Mouse (Mus musculus) limb, embryonic 12.5 days (tissue): Measurements from ENCODE around the gene Cyb561. TPM values are rescaled to one million over a fixed set of nuclear protein-coding genes. Genes with fewer than 3 reads are reported as not detected.

Source experiments
- ATAC-seq: fragments of 200-750 bp; cut with Nextera tagmentation; 2 replicates; pipeline ENCODE4 v1.8.0; 2017; ENCODE audit warnings: low read depth, moderate TSS enrichment; ENCODE audit not compliant: insufficient number of reproducible peaks, insufficient read depth, low FRiP score, low TSS enrichment
- H3K27ac ChIP-seq: fragments of 300-500 bp; sonication (generic); 2 replicates; pipeline ENCODE4 v1.5.1; 2016; ENCODE audit warnings: mild to moderate bottlenecking, moderate library complexity
- H3K27me3 ChIP-seq: fragments of 300-500 bp; sonication (generic); 2 replicates; pipeline ENCODE4 v1.6.1; 2016; ENCODE audit warnings: mild to moderate bottlenecking, moderate library complexity
- H3K36me3 ChIP-seq: fragments of 300-500 bp; sonication (generic); 2 replicates; pipeline ENCODE4 v1.6.1; 2016; ENCODE audit warnings: mild to moderate bottlenecking, moderate library complexity
- H3K4me1 ChIP-seq: fragments of 300-500 bp; sonication (generic); replicated peaks from 2 replicates; pipeline ENCODE4 v1.6.1; 2016
- H3K4me2 ChIP-seq: fragments of 300-500 bp; sonication (generic); 2 replicates; pipeline ENCODE4 v1.6.1; 2016; ENCODE audit warnings: mild to moderate bottlenecking, moderate library complexity
- H3K4me3 ChIP-seq: fragments of 300-500 bp; sonication (generic); replicated peaks from 2 replicates; pipeline ENCODE4 v1.5.1; 2016; ENCODE audit warnings: mild to moderate bottlenecking
- H3K9ac ChIP-seq: fragments of 300-500 bp; sonication (generic); replicated peaks from 2 replicates; pipeline ENCODE4 v1.6.1; 2016; ENCODE audit warnings: mild to moderate bottlenecking, moderate library complexity
- H3K9me3 ChIP-seq: fragments of 300-500 bp; sonication (generic); 2 replicates; pipeline ENCODE4 v1.6.1; 2016; ENCODE audit warnings: mild to moderate bottlenecking, moderate library complexity
- WGBS: fragments of 180-500 bp; shearing (Covaris S2); methylation state at CpG from one replicate; pipeline ENCODE4 v1.1.7; 2016; 5-methylcytosine and 5-hydroxymethylcytosine counted together
- polyA plus RNA-seq: library from polyadenylated mRNA; unstranded; fragments of >200 nt; fragmentation: Nextera tagmentation; extraction: Ambion mirVana; gene quantifications from 2 replicates; pipeline ENCODE4 v1.2.1, GENCODE M21; 2016

The Cyb561 gene
- polyA plus RNA-seq, 1 experiment from 2014 or later: 9.7 TPM

DNA sequence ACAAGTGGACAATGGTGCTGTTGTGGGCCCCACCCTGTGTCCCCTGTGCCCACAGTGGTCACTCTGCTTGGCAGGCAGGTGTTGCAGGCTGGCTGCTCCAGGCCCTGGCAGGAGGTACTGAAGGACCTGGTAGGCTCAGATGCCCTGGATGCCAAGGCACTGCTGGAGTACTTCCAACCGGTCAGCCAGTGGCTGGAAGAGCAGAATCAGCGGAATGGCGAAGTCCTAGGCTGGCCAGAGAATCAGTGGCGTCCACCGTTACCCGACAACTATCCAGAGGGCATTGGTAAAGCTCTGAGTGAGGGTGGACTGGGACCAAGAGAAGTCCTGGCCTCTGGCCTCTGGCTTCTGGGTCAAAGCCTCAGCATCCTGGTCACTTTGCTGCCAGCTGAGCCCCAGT, 21.5 kb upstream of the Cyb561 start:
- ATAC-seq: no peak
- no peak overlapping the region for H3K4me2 ChIP-seq
- no peak overlapping the region for H3K9ac ChIP-seq
- WGBS: 97% methylated on average over 6 of the region's 6 CpGs
- H3K36me3 ChIP-seq: no peaks in the 10 kb centered on the region
- peaks cover 35% of the 10 kb centered on the region for H3K27me3 ChIP-seq
- H3K27ac ChIP-seq: no peak overlapping the region
- no peak overlapping the region for H3K4me3 ChIP-seq
- H3K9me3 ChIP-seq: no peaks in the 10 kb centered on the region
- no peaks in the 10 kb centered on the region for H3K4me1 ChIP-seq

GRCm38 (mm10) chr11:105969516-105969915, 16.4 kb upstream of the Cyb561 start:
- Histone ChIP-seq H3K4me3 (no peak overlapping the region), H3K9me3 (no peaks in the 10 kb centered on the region), H3K4me1 (peaks cover 10% of the 10 kb centered on the region), H3K27me3 (peaks cover 65% of the 10 kb centered on the region), H3K36me3 (no peaks in the 10 kb centered on the region), H3K9ac (no peak overlapping the region), H3K27ac (no peak overlapping the region), H3K4me2 (no peak overlapping the region)
- ATAC-seq: no peak
- 52% methylated on average over 1 of the region's 1 CpGs for whole genome bisulfite sequencing

GRCm38 (mm10) chr11:105968948-105969347, 15.8 kb upstream of the Cyb561 start:
- WGBS: 52% methylated on average over 10 of the region's 10 CpGs
- Histone ChIP-seq H3K27ac (no peak overlapping the region), H3K9ac (no peak overlapping the region), H3K9me3 (no peaks in the 10 kb centered on the region), H3K4me1 (peaks cover 10% of the 10 kb centered on the region), H3K36me3 (no peaks in the 10 kb centered on the region), H3K4me3 (no peak overlapping the region), H3K4me2 (peak overlapping the region; percentile 93; the same call in 1 of the 2 replicates), H3K27me3 (peaks cover 68% of the 10 kb centered on the region)
- ATAC-seq: no peak

DNA sequence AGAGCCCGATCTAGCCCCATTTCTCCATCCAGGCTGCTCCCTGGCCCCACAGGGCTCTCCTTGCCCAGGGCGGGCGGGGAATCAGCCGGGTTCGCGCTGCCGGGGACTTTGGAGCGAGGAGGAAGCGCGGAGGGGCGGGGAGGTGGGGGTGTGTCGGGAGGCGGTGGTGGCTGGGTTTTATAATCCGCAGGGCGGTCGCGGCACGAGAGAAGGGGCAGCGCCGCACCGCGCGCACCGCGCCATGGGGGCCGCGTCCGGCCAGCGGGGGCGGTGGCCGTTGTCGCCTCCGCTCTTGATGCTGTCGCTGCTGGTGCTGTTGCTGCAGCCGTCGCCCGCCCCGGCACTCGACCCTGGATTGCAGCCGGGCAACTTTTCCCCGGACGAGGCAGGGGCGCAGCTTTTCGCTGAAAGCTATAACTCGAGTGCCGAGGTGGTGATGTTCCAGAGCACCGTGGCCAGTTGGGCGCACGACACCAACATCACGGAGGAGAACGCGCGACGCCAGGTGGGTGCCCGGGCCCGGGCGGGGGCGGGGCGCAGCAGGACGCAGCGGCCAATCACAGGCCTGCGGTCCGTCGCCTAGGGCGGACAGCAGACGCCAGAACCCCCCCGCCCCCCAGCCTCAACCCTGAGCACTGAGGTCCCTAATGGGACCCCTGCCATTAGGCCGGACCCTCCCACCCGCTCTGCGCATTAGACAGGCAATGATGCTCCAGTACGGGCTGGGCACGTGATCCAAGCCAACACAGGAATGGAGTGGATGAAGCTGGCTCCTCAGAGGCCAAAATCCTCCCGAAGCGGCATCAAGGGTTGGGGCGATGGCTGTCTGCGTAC, 14.8 kb upstream of the Cyb561 start, which contains the start of gene Ace:
Ace (plus strand) TSS at position 205 of the 834 bp plus-strand sequence.
- ATAC-seq: peak; percentile 5; the same call in 1 of the 2 replicates

GRCm38 (mm10) chr11:105966288-105966687, 13.2 kb upstream of the Cyb561 start:
- no peak overlapping the region for H3K27ac ChIP-seq
- no peak overlapping the region for H3K9ac ChIP-seq
- 68% methylated on average over 4 of the region's 4 CpGs for WGBS
- no peak for ATAC-seq
- no peaks in the 10 kb centered on the region for H3K9me3 ChIP-seq
- no peaks in the 10 kb centered on the region for H3K36me3 ChIP-seq
- no peak overlapping the region for H3K4me3 ChIP-seq
- H3K4me1 ChIP-seq: peaks cover 10% of the 10 kb centered on the region
- H3K4me2 ChIP-seq: no peak overlapping the region
- H3K27me3 ChIP-seq: peaks cover 61% of the 10 kb centered on the region

More for the DNA sequence above, 14.8 kb upstream of the Cyb561 start, which contains the start of gene Ace:
- H3K27me3 ChIP-seq: peaks cover 69% of the 10 kb centered on the region
- no peaks in the 10 kb centered on the region for H3K9me3 ChIP-seq
- peak within 1 kb of the TSS; percentile 93 for H3K4me2 ChIP-seq
- peaks cover 10% of the 10 kb centered on the region for H3K4me1 ChIP-seq
- WGBS: under 1% methylated on average over 75 of the region's 76 CpGs
- no peaks in the 10 kb centered on the region for H3K36me3 ChIP-seq
- no peak within 1 kb of the TSS for H3K27ac ChIP-seq
- H3K9ac ChIP-seq: peak within 1 kb of the TSS; percentile 65
- peak within 1 kb of the TSS; percentile 56 for H3K4me3 ChIP-seq

GRCm38 (mm10) chr11:105964691-105965090, 11.6 kb upstream of the Cyb561 start:
- Histone ChIP-seq H3K9me3 (no peaks in the 10 kb centered on the region), H3K4me3 (no peak overlapping the region), H3K27ac (no peak overlapping the region), H3K9ac (no peak overlapping the region), H3K36me3 (no peaks in the 10 kb centered on the region), H3K27me3 (peaks cover 47% of the 10 kb centered on the region), H3K4me1 (peaks cover 10% of the 10 kb centered on the region), H3K4me2 (no peak overlapping the region)
- 65% methylated on average over 5 of the region's 5 CpGs for WGBS
- no peak for ATAC-seq

DNA sequence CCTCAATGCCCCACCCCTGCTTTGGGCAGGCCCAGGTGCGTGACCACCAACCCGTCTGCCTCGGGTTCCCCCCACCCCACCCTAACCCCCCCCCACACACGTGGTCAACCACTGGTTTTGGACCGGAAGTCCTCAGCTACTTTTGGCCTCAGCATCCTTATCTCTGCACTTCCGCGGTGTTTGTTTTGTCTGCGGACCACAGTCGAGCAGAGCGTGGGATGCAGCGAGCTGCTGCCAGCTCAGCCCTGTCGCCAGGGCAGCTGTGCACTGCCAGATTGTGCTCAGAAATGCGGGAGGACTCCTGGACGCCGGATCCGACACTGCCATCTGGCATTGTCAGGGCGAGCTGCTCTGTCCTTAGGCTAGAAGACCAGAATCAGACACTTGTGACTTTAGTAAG, 6.2 kb upstream of the Cyb561 start:
- no peak for ATAC-seq
- Histone ChIP-seq H3K27ac (no peak overlapping the region), H3K27me3 (peaks cover 4% of the 10 kb centered on the region; the same call in 1 of the 2 replicates), H3K4me2 (no peak overlapping the region), H3K9ac (no peak overlapping the region), H3K36me3 (no peaks in the 10 kb centered on the region), H3K4me3 (no peak overlapping the region), H3K4me1 (no peaks in the 10 kb centered on the region), H3K9me3 (no peaks in the 10 kb centered on the region)
- 64% methylated on average over 17 of the region's 17 CpGs for WGBS

DNA sequence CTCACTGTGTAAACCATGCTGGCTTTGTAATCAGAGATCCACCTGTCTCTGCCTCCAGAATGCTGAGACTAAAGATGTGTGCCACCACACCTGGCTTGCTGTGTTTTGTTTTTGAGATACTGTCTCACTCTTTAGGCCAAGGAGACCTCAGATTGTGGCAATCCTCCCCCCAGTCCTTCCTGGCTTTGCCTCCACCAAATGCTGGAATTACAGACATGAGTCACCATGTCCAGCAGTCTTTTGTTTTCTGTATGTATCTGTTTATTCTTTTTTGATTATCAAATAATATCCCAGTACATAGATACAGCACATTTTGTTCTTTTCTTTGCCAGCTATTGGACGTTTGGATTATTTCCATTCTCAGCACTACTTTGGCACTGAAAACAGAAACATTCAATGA, 5.4 kb upstream of the Cyb561 start:
- ATAC-seq: no peak
- no peak overlapping the region for H3K9ac ChIP-seq
- no peaks in the 10 kb centered on the region for H3K27me3 ChIP-seq
- no peak overlapping the region for H3K27ac ChIP-seq
- no peak overlapping the region for H3K4me3 ChIP-seq
- H3K9me3 ChIP-seq: no peaks in the 10 kb centered on the region
- H3K36me3 ChIP-seq: no peaks in the 10 kb centered on the region
- no peak overlapping the region for H3K4me2 ChIP-seq
- WGBS: 59% methylated on average over 1 of the region's 1 CpGs
- no peaks in the 10 kb centered on the region for H3K4me1 ChIP-seq

GRCm38 (mm10) chr11:105957501-105957900, 4.4 kb upstream of the Cyb561 start:
- Histone ChIP-seq H3K36me3 (no peaks in the 10 kb centered on the region), H3K4me1 (no peaks in the 10 kb centered on the region), H3K4me2 (no peak overlapping the region), H3K9ac (no peak overlapping the region), H3K27ac (no peak overlapping the region), H3K4me3 (no peak overlapping the region), H3K9me3 (no peaks in the 10 kb centered on the region), H3K27me3 (no peaks in the 10 kb centered on the region)
- ATAC-seq: no peak
- 69% methylated on average over 6 of the region's 6 CpGs for WGBS

DNA sequence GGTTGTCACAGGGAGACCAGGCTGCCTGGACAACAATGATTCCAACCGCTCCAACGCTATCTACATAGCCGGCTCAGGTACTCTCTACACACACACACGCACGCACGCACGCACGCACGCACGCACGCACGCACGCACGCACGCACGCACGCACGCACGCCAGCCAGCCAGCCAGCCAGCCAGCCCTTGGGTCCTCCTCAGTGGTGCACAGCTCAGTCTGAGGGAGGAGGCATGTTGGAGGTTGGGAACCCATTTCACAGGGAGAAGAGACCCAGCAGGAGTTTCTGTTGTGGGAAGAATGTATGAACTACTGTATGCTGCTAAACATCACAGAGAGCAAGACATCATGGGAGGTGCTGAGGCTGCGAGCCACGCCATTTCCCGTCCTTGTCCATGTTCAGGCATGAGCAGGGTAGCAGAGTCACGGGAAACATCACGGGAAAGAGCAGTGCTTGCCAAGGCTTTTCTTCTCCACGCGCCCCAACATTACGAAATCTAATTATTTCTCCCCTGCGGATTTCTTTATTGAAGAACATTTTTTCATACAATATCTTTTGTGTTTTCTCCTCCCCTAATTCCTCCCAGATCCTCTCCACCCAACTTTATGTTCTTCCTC, 2.8 kb upstream of the Cyb561 start:
- Histone ChIP-seq H3K27me3 (no peaks in the 10 kb centered on the region), H3K4me2 (no peak overlapping the region), H3K27ac (no peak overlapping the region), H3K36me3 (no peaks in the 10 kb centered on the region), H3K4me1 (peaks cover 9% of the 10 kb centered on the region), H3K4me3 (no peak overlapping the region), H3K9me3 (no peaks in the 10 kb centered on the region), H3K9ac (no peak overlapping the region)
- WGBS: 89% methylated on average over 28 of the region's 28 CpGs
- ATAC-seq: no peak

- H3K9ac ChIP-seq: no peak overlapping the region
- no peak overlapping the region for H3K27ac ChIP-seq
- no peak overlapping the region for H3K4me2 ChIP-seq
- H3K27me3 ChIP-seq: no peaks in the 10 kb centered on the region
- H3K4me1 ChIP-seq: peaks cover 9% of the 10 kb centered on the region
- H3K36me3 ChIP-seq: no peaks in the 10 kb centered on the region
- H3K9me3 ChIP-seq: no peaks in the 10 kb centered on the region
- no peak for ATAC-seq
- no peak overlapping the region for H3K4me3 ChIP-seq
- WGBS: 71% methylated on average over 6 of the region's 6 CpGs
Measured at GRCm38 (mm10) chr11:105953402-105953801, 266 bp upstream of the Cyb561 start.
